Mouse (Mus musculus) retina, adult 2 months (tissue): ENCODE data around the gene Nmt1.

Experiments used
- DNase-seq: peaks from one replicate; pipeline ENCODE4 v3.0.0-alpha.2; 2012; ENCODE audit warnings: low read depth, low spot score

Gene Nmt1

GRCm38 (mm10) chr11:103028176-103028891 lies at the start of gene Nmt1, which contains the start of gene Dcakd:
Gene Nmt1 (plus strand): TSS chr11:103028190.
Gene Dcakd (minus strand): TSS chr11:103028333.
- peak; percentile 93 for DNase-seq

- DNase-seq, result no peak
Measured at GRCm38 (mm10) chr11:102981151-102981890, 46.7 kb upstream of the Nmt1 start.

GRCm38 (mm10) chr11:102984086-102984485 lies 43.9 kb upstream of the Nmt1 start:
- no peak for DNase-seq

- DNase-seq, result no peak
Measured at GRCm38 (mm10) chr11:102984615-102985014, 43.4 kb upstream of the Nmt1 start.

- no peak for DNase-seq
Measured at GRCm38 (mm10) chr11:102985160-102985559, 42.8 kb upstream of the Nmt1 start.

- no peak for DNase-seq
Measured at GRCm38 (mm10) chr11:102989641-102990151, 38.3 kb upstream of the Nmt1 start.

GRCm38 (mm10) chr11:102990152-102990663 lies 37.8 kb upstream of the Nmt1 start:
- DNase-seq, result no peak

- DNase-seq, result no peak
Measured at GRCm38 (mm10) chr11:102991681-102992080, 36.3 kb upstream of the Nmt1 start.

- DNase-seq, result peak; percentile 55
Measured at GRCm38 (mm10) chr11:102992940-102993339, 35.0 kb upstream of the Nmt1 start.

- DNase-seq, result no peak
Measured at GRCm38 (mm10) chr11:102993420-102994029, 34.5 kb upstream of the Nmt1 start.

- no peak for DNase-seq
Measured at GRCm38 (mm10) chr11:102994952-102995351, 33.0 kb upstream of the Nmt1 start.

- no peak for DNase-seq
Measured at GRCm38 (mm10) chr11:102996385-102996784, 31.6 kb upstream of the Nmt1 start.

- no peak for DNase-seq
Measured at GRCm38 (mm10) chr11:102996991-102997770, 30.8 kb upstream of the Nmt1 start.

- DNase-seq, result no peak
Measured at GRCm38 (mm10) chr11:102998254-102998576, 29.8 kb upstream of the Nmt1 start.

GRCm38 (mm10) chr11:102998577-102999316 lies 29.2 kb upstream of the Nmt1 start:
- DNase-seq, result no peak

- no peak for DNase-seq
Measured at GRCm38 (mm10) chr11:102999317-102999970, 28.5 kb upstream of the Nmt1 start.

GRCm38 (mm10) chr11:103000111-103000510 lies 27.9 kb upstream of the Nmt1 start:
- DNase-seq, result no peak

- DNase-seq, result no peak
Measured at GRCm38 (mm10) chr11:103001063-103001462, 26.9 kb upstream of the Nmt1 start.

GRCm38 (mm10) chr11:103003210-103003609 lies 24.8 kb upstream of the Nmt1 start:
- DNase-seq, result no peak

GRCm38 (mm10) chr11:103004852-103005251 lies 23.1 kb upstream of the Nmt1 start:
- no peak for DNase-seq
